Mouse (Mus musculus): ENCODE results near the gene Ddah1. TPM values are rescaled to one million over a fixed set of nuclear protein-coding genes. Genes with fewer than 3 reads are reported as not detected.
"Not testable (repeated sequence)": the region's sequence is repeated elsewhere in the genome, so short reads cannot be mapped to it uniquely, and the experiment has no call there.

The Ddah1 gene
- total and polyA plus RNA-seq, 2 experiments: 43.1 to 80.8 TPM

- no peak overlapping the region for H3K4me3 ChIP-seq (ENCODE audit: insufficient read depth, low read depth, low read length)
- no peaks in the 10 kb centered on the region for H3K36me3 ChIP-seq (ENCODE audit: control insufficient read depth, insufficient read depth, low read length)
- H3K9ac ChIP-seq (ENCODE audit: low read depth, low read length): no peak overlapping the region
- WGBS: 90% methylated on average over 9 of the region's 9 CpGs
- DNase-seq (ENCODE audit: extremely low read depth, low read depth, low spot score): no peak
- TF ChIP-seq POLR2A (IDR thresholded peaks at IDR 0.05; ENCODE audit: extremely low read depth, insufficient read depth, low read length) (no peak), CTCF (IDR thresholded peaks at IDR 0.05; ENCODE audit: low read depth, low read length) (no peak)
- no peaks in the 10 kb centered on the region for H3K27me3 ChIP-seq (ENCODE audit: control insufficient read depth, insufficient read depth, low read length)
- H3K4me1 ChIP-seq (ENCODE audit: control insufficient read depth, insufficient read depth, low read length): no peaks in the 10 kb centered on the region
- H3K79me2 ChIP-seq (ENCODE audit: control insufficient read depth, insufficient read depth, low read length): no peaks in the 10 kb centered on the region
- no peak overlapping the region for H3K27ac ChIP-seq (replicated peaks; ENCODE audit: insufficient read depth, low read depth, low read length)
Measured at GRCm38 (mm10) chr3:145872680-145873079, 114.2 kb downstream of the Ddah1 start.

- H3K4me3 ChIP-seq (ENCODE audit: insufficient read depth, low read depth, low read length): no peak overlapping the region
- H3K27me3 ChIP-seq (ENCODE audit: control insufficient read depth, insufficient read depth, low read length): no peaks in the 10 kb centered on the region
- no peaks in the 10 kb centered on the region for H3K4me1 ChIP-seq (ENCODE audit: control insufficient read depth, insufficient read depth, low read length)
- H3K79me2 ChIP-seq (ENCODE audit: control insufficient read depth, insufficient read depth, low read length): no peaks in the 10 kb centered on the region
- WGBS: 100% methylated on average over 1 of the region's 1 CpGs
- TF ChIP-seq CTCF (IDR thresholded peaks at IDR 0.05; ENCODE audit: low read depth, low read length) (no peak), POLR2A (IDR thresholded peaks at IDR 0.05; ENCODE audit: extremely low read depth, insufficient read depth, low read length) (no peak)
- no peak for DNase-seq (ENCODE audit: extremely low read depth, low read depth, low spot score)
- no peak overlapping the region for H3K27ac ChIP-seq (replicated peaks; ENCODE audit: insufficient read depth, low read depth, low read length)
- H3K9ac ChIP-seq (ENCODE audit: low read depth, low read length): no peak overlapping the region
- no peaks in the 10 kb centered on the region for H3K36me3 ChIP-seq (ENCODE audit: control insufficient read depth, insufficient read depth, low read length)
Measured at GRCm38 (mm10) chr3:145873271-145873670, 114.8 kb downstream of the Ddah1 start.

- Histone ChIP-seq H3K36me3 (ENCODE audit: control insufficient read depth, insufficient read depth, low read length) (no peaks in the 10 kb centered on the region), H3K27me3 (ENCODE audit: control insufficient read depth, insufficient read depth, low read length) (no peaks in the 10 kb centered on the region), H3K79me2 (ENCODE audit: control insufficient read depth, insufficient read depth, low read length) (no peaks in the 10 kb centered on the region), H3K9ac (ENCODE audit: low read depth, low read length) (no peak overlapping the region), H3K4me1 (ENCODE audit: control insufficient read depth, insufficient read depth, low read length) (no peaks in the 10 kb centered on the region), H3K4me3 (ENCODE audit: insufficient read depth, low read depth, low read length) (no peak overlapping the region), H3K27ac (replicated peaks; ENCODE audit: insufficient read depth, low read depth, low read length) (no peak overlapping the region)
- TF ChIP-seq CTCF (IDR thresholded peaks at IDR 0.05; ENCODE audit: low read depth, low read length) (no peak), POLR2A (IDR thresholded peaks at IDR 0.05; ENCODE audit: extremely low read depth, insufficient read depth, low read length) (no peak)
- 74% methylated on average over 4 of the region's 4 CpGs for WGBS
- DNase-seq (ENCODE audit: extremely low read depth, low read depth, low spot score): no peak
Measured at GRCm38 (mm10) chr3:145874126-145874525, 115.7 kb downstream of the Ddah1 start.

- H3K27ac ChIP-seq (replicated peaks; ENCODE audit: insufficient read depth, low read depth, low read length): no peak overlapping the region
- no peak for DNase-seq (ENCODE audit: extremely low read depth, low read depth, low spot score)
- H3K9ac ChIP-seq (ENCODE audit: low read depth, low read length): no peak overlapping the region
- WGBS: 79% methylated on average over 11 of the region's 11 CpGs
- no peak overlapping the region for H3K4me3 ChIP-seq (ENCODE audit: insufficient read depth, low read depth, low read length)
- H3K79me2 ChIP-seq (ENCODE audit: control insufficient read depth, insufficient read depth, low read length): no peaks in the 10 kb centered on the region
- no peaks in the 10 kb centered on the region for H3K27me3 ChIP-seq (ENCODE audit: control insufficient read depth, insufficient read depth, low read length)
- TF ChIP-seq CTCF (IDR thresholded peaks at IDR 0.05; ENCODE audit: low read depth, low read length) (no peak), POLR2A (IDR thresholded peaks at IDR 0.05; ENCODE audit: extremely low read depth, insufficient read depth, low read length) (no peak)
- no peaks in the 10 kb centered on the region for H3K36me3 ChIP-seq (ENCODE audit: control insufficient read depth, insufficient read depth, low read length)
- no peaks in the 10 kb centered on the region for H3K4me1 ChIP-seq (ENCODE audit: control insufficient read depth, insufficient read depth, low read length)
Measured at GRCm38 (mm10) chr3:145876120-145876519, 117.6 kb downstream of the Ddah1 start.

GRCm38 (mm10) chr3:145878867-145879266, 120.4 kb downstream of the Ddah1 start:
- not testable (repeated sequence) for DNase-seq (ENCODE audit: extremely low read depth, low read depth, low spot score); H3K4me3 ChIP-seq (ENCODE audit: insufficient read depth, low read depth, low read length); H3K27ac ChIP-seq (replicated peaks; ENCODE audit: insufficient read depth, low read depth, low read length); H3K36me3 ChIP-seq (ENCODE audit: control insufficient read depth, insufficient read depth, low read length); H3K79me2 ChIP-seq (ENCODE audit: control insufficient read depth, insufficient read depth, low read length); H3K4me1 ChIP-seq (ENCODE audit: control insufficient read depth, insufficient read depth, low read length); H3K9ac ChIP-seq (ENCODE audit: low read depth, low read length); H3K27me3 ChIP-seq (ENCODE audit: control insufficient read depth, insufficient read depth, low read length)
- 97% methylated on average over 14 of the region's 14 CpGs for WGBS

DNA sequence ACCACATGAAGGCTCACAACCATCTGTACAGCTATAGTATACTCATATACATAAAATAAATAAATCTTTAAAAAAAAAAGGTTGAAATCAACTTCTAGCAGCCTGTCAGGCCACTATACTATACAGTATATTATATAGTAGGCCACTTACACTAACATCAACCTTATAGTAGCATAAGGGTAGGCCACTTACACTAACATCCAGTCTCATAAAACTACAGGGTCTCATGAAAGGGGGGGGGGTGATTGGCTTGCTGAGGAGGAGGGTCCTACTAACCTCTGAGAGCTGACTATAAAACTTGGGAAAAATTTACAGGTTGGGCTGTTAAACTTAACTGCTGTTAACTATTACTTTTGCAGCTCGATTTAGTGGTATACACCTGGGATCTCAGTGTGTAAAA, 121.9 kb downstream of the Ddah1 start:
- H3K9ac ChIP-seq (ENCODE audit: low read depth, low read length): no peak overlapping the region
- H3K79me2 ChIP-seq (ENCODE audit: control insufficient read depth, insufficient read depth, low read length): no peaks in the 10 kb centered on the region
- WGBS: 96% methylated on average over 1 of the region's 1 CpGs
- H3K27ac ChIP-seq (replicated peaks; ENCODE audit: insufficient read depth, low read depth, low read length): no peak overlapping the region
- TF ChIP-seq CTCF (IDR thresholded peaks at IDR 0.05; ENCODE audit: low read depth, low read length): no peak
- no peaks in the 10 kb centered on the region for H3K36me3 ChIP-seq (ENCODE audit: control insufficient read depth, insufficient read depth, low read length)
- DNase-seq (ENCODE audit: extremely low read depth, low read depth, low spot score): no peak
- no peak overlapping the region for H3K4me3 ChIP-seq (ENCODE audit: insufficient read depth, low read depth, low read length)
- no peaks in the 10 kb centered on the region for H3K27me3 ChIP-seq (ENCODE audit: control insufficient read depth, insufficient read depth, low read length)
- no peaks in the 10 kb centered on the region for H3K4me1 ChIP-seq (ENCODE audit: control insufficient read depth, insufficient read depth, low read length)
